8 mouse cellular contexts compared by ENCODE assay signal in the genomic region with DNA sequence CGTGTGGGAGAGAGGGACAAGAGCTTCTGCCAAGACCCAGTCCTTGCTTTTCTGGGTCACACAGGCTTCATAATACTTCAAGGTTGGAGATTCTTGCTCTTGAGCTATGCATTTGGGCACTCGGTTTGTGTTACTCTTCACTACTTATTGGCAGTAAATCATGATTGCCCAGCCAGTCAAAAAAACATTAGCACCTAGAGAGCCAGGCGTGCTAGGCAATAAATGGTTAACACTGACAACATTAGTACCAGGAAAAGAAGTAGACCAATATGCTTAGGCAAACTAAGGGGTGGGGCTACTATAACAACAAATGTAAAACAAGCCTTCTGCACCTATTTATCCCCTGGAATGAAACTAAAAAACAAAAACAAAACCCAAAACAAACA. TPM values are rescaled to one million over a fixed set of nuclear protein-coding genes. Genes with fewer than 3 reads are reported as not detected.
DNase-seq lines count a peak whose midpoint lies in the region; ATAC-seq and TF ChIP-seq lines count a peak whose summit lies in the region.

No protein-coding gene starts in this region.

- peak; percentile 50 for DNase-seq in kidney, adult 2 months
- DNase-seq in kidney, postnatal 10 days = no peak
- DNase-seq in right cerebral cortex, postnatal 36 days (ENCODE audit: low spot score in 2 of 2) = no peak
- no peak for DNase-seq in adrenal gland, postnatal 14 days
- DNase-seq in thymus, adult 18-20 months = no peak

- ATAC-seq in hindbrain, embryonic 15.5 days (ENCODE audit: low FRiP score, low read depth) = no peak
- ATAC-seq in midbrain, embryonic 12.5 days (ENCODE audit: low FRiP score, low read depth) = no peak

- H3K36me3 ChIP-seq in kidney, adult 2 months (ENCODE audit: control insufficient read depth, insufficient read depth, low read length) = no peaks in the 10 kb centered on the region
- H3K36me3 ChIP-seq in hindbrain, embryonic 15.5 days = peaks cover 6% of the 10 kb centered on the region; the same call in 1 of the 2 replicates
- H3K36me3 ChIP-seq in midbrain, embryonic 12.5 days = peaks cover 5% of the 10 kb centered on the region; the same call in 1 of the 2 replicates

- TF ChIP-seq POLR2A in kidney, adult 2 months (IDR thresholded peaks at IDR 0.05; ENCODE audit: low read depth, low read length) = no peak
- no peak for TF ChIP-seq POLR2A in bone marrow, adult 2 months (IDR thresholded peaks at IDR 0.05; ENCODE audit: borderline replicate concordance, control insufficient read depth, low read depth, low read length)

- peak overlapping the region; percentile 85; the same call in 1 of the 2 replicates for H3K27ac ChIP-seq in kidney, adult 2 months (ENCODE audit: insufficient read depth, low read depth, low read length)
- H3K27ac ChIP-seq in bone marrow, adult 2 months (ENCODE audit: control insufficient read depth, insufficient read depth, low read depth, low read length, poor library complexity) = peak overlapping the region; percentile 3; the same call in 1 of the 2 replicates
- peak overlapping the region; percentile 76; the same call in 1 of the 2 replicates for H3K27ac ChIP-seq in hindbrain, embryonic 15.5 days (replicated peaks)
- no peak overlapping the region for H3K27ac ChIP-seq in midbrain, embryonic 12.5 days (replicated peaks)

- no peaks in the 10 kb centered on the region for H3K9me3 ChIP-seq in hindbrain, embryonic 15.5 days
- H3K9me3 ChIP-seq in midbrain, embryonic 12.5 days = no peaks in the 10 kb centered on the region

- peak overlapping the region; percentile 93 for H3K4me3 ChIP-seq in kidney, adult 2 months (ENCODE audit: insufficient read depth, low read depth, low read length)
- H3K4me3 ChIP-seq in bone marrow, adult 2 months (replicated peaks; ENCODE audit: control insufficient read depth, low read depth, low read length) = peak overlapping the region; percentile 98
- peak overlapping the region; percentile 73 for H3K4me3 ChIP-seq in hindbrain, embryonic 15.5 days
- peak overlapping the region; percentile 64 for H3K4me3 ChIP-seq in midbrain, embryonic 12.5 days

- WGBS in kidney, adult 2 months = 0% methylated on average over 3 of the region's 3 CpGs
- WGBS in bone marrow, adult 2 months = 2% methylated on average over 3 of the region's 3 CpGs
- 8% methylated on average over 3 of the region's 3 CpGs for WGBS in hindbrain, embryonic 15.5 days
- 10% methylated on average over 3 of the region's 3 CpGs for WGBS in midbrain, embryonic 12.5 days

- H3K4me1 ChIP-seq in kidney, adult 2 months (ENCODE audit: control insufficient read depth, insufficient read depth, low read length) = peaks cover 11% of the 10 kb centered on the region; the same call in 1 of the 2 replicates
- no peaks in the 10 kb centered on the region; the same call in 1 of the 2 replicates for H3K4me1 ChIP-seq in bone marrow, adult 2 months (ENCODE audit: control insufficient read depth, insufficient read depth, low read length)
- peaks cover 18% of the 10 kb centered on the region for H3K4me1 ChIP-seq in hindbrain, embryonic 15.5 days (replicated peaks)
- peaks cover 17% of the 10 kb centered on the region for H3K4me1 ChIP-seq in midbrain, embryonic 12.5 days

- H3K9ac ChIP-seq in hindbrain, embryonic 15.5 days = no peak overlapping the region; the same call in 1 of the 2 replicates
- no peak overlapping the region for H3K9ac ChIP-seq in midbrain, embryonic 12.5 days (replicated peaks)

- no peak for TF ChIP-seq CTCF in kidney, adult 2 months (conservative IDR thresholded peaks at IDR 0.05; ENCODE audit: insufficient read depth, insufficient read length, low read depth, low read length)
- no peak for TF ChIP-seq CTCF in bone marrow, adult 2 months (IDR thresholded peaks at IDR 0.05; ENCODE audit: control insufficient read depth, insufficient read depth, low read length)

- peak overlapping the region; percentile 96 for H3K4me2 ChIP-seq in hindbrain, embryonic 15.5 days
- H3K4me2 ChIP-seq in midbrain, embryonic 12.5 days (replicated peaks) = peak overlapping the region; percentile 94

- H3K27me3 ChIP-seq in kidney, adult 2 months (replicated peaks; ENCODE audit: control insufficient read depth, insufficient read depth, low read length) = no peaks in the 10 kb centered on the region
- H3K27me3 ChIP-seq in hindbrain, embryonic 15.5 days = no peaks in the 10 kb centered on the region
- no peaks in the 10 kb centered on the region for H3K27me3 ChIP-seq in midbrain, embryonic 12.5 days

RNA-seq across cellular contexts. Expression of a gene that starts 0.4 kb away (rescaled TPM):
- polyA plus RNA-seq in kidney, adult 2 months (2012; rRNA removed) = 14.1 and 14.2 TPM in 2 replicates
- 7.5 and 18.5 TPM in 2 replicates for polyA plus RNA-seq in bone marrow, adult 2 months (2011; ENCODE audit: insufficient read depth, insufficient read length, low replicate concordance, missing spikeins)
- polyA plus RNA-seq in hindbrain, embryonic 15.5 days (2015; fragmentation: Nextera tagmentation; extraction: Ambion mirVana) = 9.1 and 13.4 TPM in 2 replicates
- polyA plus RNA-seq in midbrain, embryonic 12.5 days (2016; fragmentation: Nextera tagmentation; extraction: Ambion mirVana) = 14.6 and 15.2 TPM in 2 replicates
- total RNA-seq in adrenal gland, postnatal 14 days (2021) = 17.8 and 18.4 TPM in 2 replicates

RNA-seq across cellular contexts. Expression of a gene that starts 30.6 kb away (rescaled TPM):
- polyA plus RNA-seq in kidney, adult 2 months (2012; rRNA removed) = 75.7 and 87.2 TPM in 2 replicates
- polyA plus RNA-seq in bone marrow, adult 2 months (2011; ENCODE audit: insufficient read depth, insufficient read length, low replicate concordance, missing spikeins) = 23.4 and 33.5 TPM in 2 replicates
- 58.1 and 63.0 TPM in 2 replicates for polyA plus RNA-seq in hindbrain, embryonic 15.5 days (2015; fragmentation: Nextera tagmentation; extraction: Ambion mirVana)
- 69.3 and 78.9 TPM in 2 replicates for polyA plus RNA-seq in midbrain, embryonic 12.5 days (2016; fragmentation: Nextera tagmentation; extraction: Ambion mirVana)
- total RNA-seq in adrenal gland, postnatal 14 days (2021) = 136 and 141 TPM in 2 replicates

RNA-seq across cellular contexts. Expression of a gene that starts 37.1 kb away (rescaled TPM):
- polyA plus RNA-seq in kidney, adult 2 months (2012; rRNA removed) = 0.35 and 0.45 TPM in 2 replicates
- 0.31 TPM in 1 of 2 replicates, not detected in the other for polyA plus RNA-seq in bone marrow, adult 2 months (2011; ENCODE audit: insufficient read depth, insufficient read length, low replicate concordance, missing spikeins)
- 0.16 TPM in 1 of 2 replicates, not detected in the other for polyA plus RNA-seq in hindbrain, embryonic 15.5 days (2015; fragmentation: Nextera tagmentation; extraction: Ambion mirVana)
- not detected in 2 replicates for polyA plus RNA-seq in midbrain, embryonic 12.5 days (2016; fragmentation: Nextera tagmentation; extraction: Ambion mirVana)
- total RNA-seq in adrenal gland, postnatal 14 days (2021) = 0.90 and 1.9 TPM in 2 replicates

RNA-seq across cellular contexts. Expression of a gene that starts 37.9 kb away (rescaled TPM):
- polyA plus RNA-seq in kidney, adult 2 months (2012; rRNA removed) = 3.4 and 4.0 TPM in 2 replicates
- 2.0 and 2.6 TPM in 2 replicates for polyA plus RNA-seq in bone marrow, adult 2 months (2011; ENCODE audit: insufficient read depth, insufficient read length, low replicate concordance, missing spikeins)
- 1.2 and 2.9 TPM in 2 replicates for polyA plus RNA-seq in hindbrain, embryonic 15.5 days (2015; fragmentation: Nextera tagmentation; extraction: Ambion mirVana)
- 0.66 and 0.86 TPM in 2 replicates for polyA plus RNA-seq in midbrain, embryonic 12.5 days (2016; fragmentation: Nextera tagmentation; extraction: Ambion mirVana)
- total RNA-seq in adrenal gland, postnatal 14 days (2021) = 5.7 and 10.0 TPM in 2 replicates

RNA-seq across cellular contexts. Expression of a gene that starts 45.1 kb away (rescaled TPM):
- 6.3 and 7.4 TPM in 2 replicates for polyA plus RNA-seq in kidney, adult 2 months (2012; rRNA removed)
- polyA plus RNA-seq in bone marrow, adult 2 months (2011; ENCODE audit: insufficient read depth, insufficient read length, low replicate concordance, missing spikeins) = 3.4 and 14.7 TPM in 2 replicates
- 31.8 and 34.7 TPM in 2 replicates for polyA plus RNA-seq in hindbrain, embryonic 15.5 days (2015; fragmentation: Nextera tagmentation; extraction: Ambion mirVana)
- polyA plus RNA-seq in midbrain, embryonic 12.5 days (2016; fragmentation: Nextera tagmentation; extraction: Ambion mirVana) = 40.9 and 44.5 TPM in 2 replicates
- total RNA-seq in adrenal gland, postnatal 14 days (2021) = 38.6 and 42.0 TPM in 2 replicates
